23 mouse cellular contexts compared by ENCODE assay signal in genomic region chr6:55865206-55865605, GRCm38 (mm10). TPM values are rescaled to one million over a fixed set of nuclear protein-coding genes. Genes with fewer than 3 reads are reported as not detected.
DNase-seq lines count a peak whose midpoint lies in the region; ATAC-seq and TF ChIP-seq lines count a peak whose summit lies in the region.
"Had no signal": no experiment of that assay in that cellular context is flagged by ENCODE, and none has a peak within 500 bp of the region (broad histone marks: within the 10 kb centered on the region; RNA-seq: fewer than 3 reads in every experiment).

No protein-coding gene starts in this region.

- no peaks in the 10 kb centered on the region for H3K9me3 ChIP-seq in hindbrain, embryonic 13.5 days
- H3K9me3 ChIP-seq: embryonic facial prominence, embryonic 15.5 days; forebrain, embryonic 15.5 days; heart, embryonic 13.5 days had no signal

- H3K4me3 ChIP-seq in layer of hippocampus, adult 2 months, result no peak overlapping the region
- H3K4me3 ChIP-seq in hindbrain, embryonic 13.5 days, result no peak overlapping the region
- H3K4me3 ChIP-seq: embryonic facial prominence, embryonic 15.5 days; erythroblast, embryonic 14.5 days; forebrain, embryonic 15.5 days; heart, embryonic 13.5 days had no signal

- peak overlapping the region; percentile 74 for H3K27ac ChIP-seq in layer of hippocampus, adult 2 months
- no peak overlapping the region for H3K27ac ChIP-seq in hindbrain, embryonic 13.5 days
- H3K27ac ChIP-seq: embryonic facial prominence, embryonic 15.5 days; forebrain, embryonic 15.5 days; heart, embryonic 13.5 days had no signal

- H3K9ac ChIP-seq in hindbrain, embryonic 13.5 days, result no peak overlapping the region
- H3K9ac ChIP-seq: embryonic facial prominence, embryonic 15.5 days; forebrain, embryonic 15.5 days; heart, embryonic 13.5 days had no signal

- H3K27me3 ChIP-seq in hindbrain, embryonic 13.5 days, result no peaks in the 10 kb centered on the region
- H3K27me3 ChIP-seq: embryonic facial prominence, embryonic 15.5 days; forebrain, embryonic 15.5 days; heart, embryonic 13.5 days had no signal

- no peak overlapping the region for H3K4me2 ChIP-seq in hindbrain, embryonic 13.5 days
- H3K4me2 ChIP-seq: embryonic facial prominence, embryonic 15.5 days; forebrain, embryonic 15.5 days; heart, embryonic 13.5 days had no signal

- no peaks in the 10 kb centered on the region for H3K36me3 ChIP-seq in hindbrain, embryonic 13.5 days
- H3K36me3 ChIP-seq: embryonic facial prominence, embryonic 15.5 days; forebrain, embryonic 15.5 days; heart, embryonic 13.5 days had no signal

- no peak for TF ChIP-seq CTCF in layer of hippocampus, adult 2 months (conservative IDR thresholded peaks at IDR 0.05)

- peak; percentile 63 to 83 for DNase-seq in layer of hippocampus, adult 18-20 months (ENCODE audit: low spot score in 2 of 2)
- no peak for DNase-seq in layer of hippocampus, postnatal 10 days (ENCODE audit: low spot score in 2 of 2)
- DNase-seq in brain, adult 2 months (ENCODE audit: low read depth, low spot score), result peak; percentile 75
- peak; percentile 35 to 69 for DNase-seq in layer of hippocampus, adult 2 months (ENCODE audit: low spot score in 2 of 2)
- DNase-seq in layer of hippocampus, postnatal 36 days, result peak; percentile 36 to 45
- DNase-seq: adrenal gland, adult 2 months; adrenal gland, postnatal 25 days; cerebellum, adult 2 months; cerebellum, postnatal 10 days; embryo, embryonic 11 days; gastrocnemius, postnatal 36 days; heart, adult 11 months; heart, postnatal 36 days had no signal

- no peaks in the 10 kb centered on the region for H3K4me1 ChIP-seq in hindbrain, embryonic 13.5 days (replicated peaks)
- H3K4me1 ChIP-seq: embryonic facial prominence, embryonic 15.5 days; forebrain, embryonic 15.5 days; heart, embryonic 13.5 days had no signal

- no peak for ATAC-seq in hindbrain, embryonic 13.5 days (ENCODE audit: low FRiP score)
- ATAC-seq: forebrain, embryonic 15.5 days; hindbrain, embryonic 16.5 days had no signal

- WGBS in hindbrain, embryonic 13.5 days, result 92% methylated on average over 2 of the region's 2 CpGs

RNA-seq across cellular contexts. Expression of gene Itprid1, which starts 28.5 kb away (rescaled TPM):
- 1 to 10 TPM; 1.2 to 1.4 TPM for total RNA-seq in layer of hippocampus, adult 18-20 months (2021)
- 1 to 10 TPM; 2.4 to 2.5 TPM for total RNA-seq in layer of hippocampus, postnatal 10 days (2021)
- total RNA-seq in layer of hippocampus, adult 2 months (2021), result 1 to 10 TPM in 1 of 2 experiments, under 1 TPM in 1; 1.00 to 1.0 TPM
- 1 to 10 TPM; 1.3 TPM for total RNA-seq in layer of hippocampus, postnatal 36 days (2021)
- 0.05 TPM in 1 of 2 replicates, not detected in the other for polyA plus RNA-seq in hindbrain, embryonic 13.5 days (2015; fragmentation: Nextera tagmentation; extraction: Ambion mirVana)
- total RNA-seq: common myeloid progenitor, adult 5-6 weeks; ES-E14; gastrocnemius, adult 8-10 months; gastrocnemius, postnatal 36 days; heart, postnatal 36 days had no signal
- polyA plus RNA-seq: adrenal gland, adult 2 months; cerebellum, adult 2 months; erythroblast, embryonic 14.5 days; heart, embryonic 13.5 days; heart, postnatal 0 days had no signal

Comparison
In these comparisons a context has a peak if more than half of its experiments do, and no peak if none do; other contexts are left out.
1. DNase-seq: peak in layer of hippocampus, adult 18-20 months (2 of 2), brain, adult 2 months (single experiment), layer of hippocampus, adult 2 months (2 of 2) and layer of hippocampus, postnatal 36 days (2 of 2); none in layer of hippocampus, postnatal 10 days (0 of 2).